Mouse (Mus musculus): ENCODE measurements around the gene Fam120b. TPM values are rescaled to one million over a fixed set of nuclear protein-coding genes. Genes with fewer than 3 reads are reported as not detected.
"Not testable (repeated sequence)": the region's sequence is repeated elsewhere in the genome, so short reads cannot be mapped to it uniquely, and the experiment has no call there.

Fam120b gene
- total and polyA plus RNA-seq, 3 experiments: 8.5 to 21.8 (median 19.8) TPM

DNA sequence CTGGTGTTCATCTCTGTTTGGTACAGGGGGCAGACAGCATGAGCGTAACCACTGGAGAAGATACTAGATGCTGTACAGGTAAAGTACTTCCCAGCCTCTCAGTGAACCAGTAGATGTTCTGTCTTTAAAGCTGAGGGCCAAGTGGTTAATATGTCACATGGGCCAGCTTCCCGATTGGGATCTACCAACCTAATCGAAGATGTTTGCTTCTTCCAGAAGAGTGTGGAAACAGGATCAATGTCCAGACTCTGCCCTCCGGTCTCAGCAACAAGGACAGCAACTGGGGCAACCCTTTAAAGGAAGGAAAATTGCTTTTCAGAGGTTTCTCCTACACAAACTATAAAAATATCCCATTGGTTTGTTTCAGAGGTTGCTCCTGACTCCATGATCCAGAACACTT is 35.5 kb downstream of the Fam120b start:
- DNase-seq: no peak

DNA sequence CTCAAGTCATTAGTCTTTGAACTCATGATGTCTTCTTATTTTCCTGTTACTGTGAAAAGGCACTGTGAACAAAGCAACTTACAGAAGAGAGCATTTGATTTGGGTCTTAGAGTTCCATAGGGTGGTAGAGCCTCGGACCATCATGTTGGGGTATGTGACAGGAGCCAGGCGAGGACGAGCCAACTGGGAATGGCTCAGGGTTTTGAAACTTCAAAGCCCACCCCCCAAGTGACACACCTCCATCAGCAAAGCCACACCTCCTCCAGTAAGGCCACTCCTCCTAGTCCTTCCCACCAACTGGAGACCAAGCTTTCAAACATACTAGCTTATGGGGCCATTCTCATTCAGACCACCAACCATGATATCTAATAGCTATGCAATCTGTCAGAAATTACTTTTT is 36.0 kb downstream of the Fam120b start:
- no peak for DNase-seq

DNA sequence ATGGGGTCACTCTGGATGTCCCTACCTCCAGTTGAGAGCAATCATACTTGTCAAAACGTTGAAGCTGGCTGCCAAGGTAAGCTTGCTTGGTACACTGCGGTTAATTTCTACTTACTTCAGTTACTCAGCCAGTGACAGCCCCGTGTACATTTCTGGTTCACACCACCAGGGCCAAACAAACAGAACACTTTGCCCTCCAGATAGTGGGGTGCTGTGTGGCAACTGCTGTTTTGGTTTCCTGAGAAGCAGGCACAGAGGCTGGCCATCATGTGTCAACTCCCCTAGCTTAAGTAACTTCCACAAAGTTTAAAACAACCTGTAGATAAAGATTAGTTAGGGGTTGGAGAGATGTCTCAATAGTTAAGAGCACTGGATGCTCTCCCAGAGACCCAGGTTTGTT is 38.7 kb downstream of the Fam120b start:
- DNase-seq: peak; percentile 12

DNA sequence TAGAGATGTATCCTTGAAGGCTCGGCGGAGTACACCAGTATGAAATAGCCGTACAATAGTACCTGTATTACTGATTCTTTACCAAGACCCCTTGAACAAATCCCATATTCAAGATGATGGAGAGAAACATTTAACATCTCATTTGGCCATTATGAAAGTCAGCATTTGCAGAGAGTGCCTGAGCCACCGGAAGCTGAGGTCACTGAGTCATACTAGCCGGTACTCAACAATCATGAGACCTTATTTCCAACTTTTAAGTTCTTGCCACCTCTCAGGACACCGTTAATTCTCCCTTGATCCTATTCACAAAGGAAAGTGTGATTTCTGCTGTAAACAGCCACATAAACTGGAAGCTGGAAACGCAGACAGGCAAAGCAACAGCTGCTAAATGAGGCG is 44.1 kb downstream of the Fam120b start:
- DNase-seq: no peak

DNA sequence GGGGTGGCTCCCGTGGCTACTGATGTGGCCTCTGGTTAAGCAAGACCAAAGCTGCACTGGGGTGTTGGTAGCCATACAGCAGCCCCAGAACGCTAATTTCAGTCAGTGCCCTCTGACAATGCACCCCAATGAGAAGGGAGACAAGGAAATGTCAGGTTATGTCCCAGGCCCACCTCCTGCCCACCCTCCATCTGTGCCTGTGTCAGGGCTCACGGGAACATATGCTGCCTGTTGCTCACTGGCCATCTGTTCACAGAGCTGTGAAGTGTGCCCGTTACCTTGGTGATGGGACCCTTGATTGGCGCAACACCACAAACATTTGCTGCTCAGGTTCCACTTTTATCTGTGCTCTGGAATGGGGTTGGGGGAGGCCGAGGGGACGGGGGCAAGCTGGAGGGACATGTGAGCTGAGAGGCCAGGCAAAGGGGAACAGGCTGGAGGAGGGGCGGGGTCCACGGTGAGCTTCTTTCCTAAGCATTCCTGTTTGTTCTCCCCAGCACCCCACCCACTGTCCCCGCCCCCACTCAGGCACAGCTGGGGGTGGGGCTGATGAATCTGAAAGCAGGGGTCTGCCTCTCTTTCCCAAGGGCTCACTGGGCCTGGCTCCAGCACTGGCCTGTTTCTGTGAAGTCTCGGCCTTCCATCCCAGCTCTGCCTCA is 44.6 kb downstream of the Fam120b start:
- no peak for DNase-seq

DNA sequence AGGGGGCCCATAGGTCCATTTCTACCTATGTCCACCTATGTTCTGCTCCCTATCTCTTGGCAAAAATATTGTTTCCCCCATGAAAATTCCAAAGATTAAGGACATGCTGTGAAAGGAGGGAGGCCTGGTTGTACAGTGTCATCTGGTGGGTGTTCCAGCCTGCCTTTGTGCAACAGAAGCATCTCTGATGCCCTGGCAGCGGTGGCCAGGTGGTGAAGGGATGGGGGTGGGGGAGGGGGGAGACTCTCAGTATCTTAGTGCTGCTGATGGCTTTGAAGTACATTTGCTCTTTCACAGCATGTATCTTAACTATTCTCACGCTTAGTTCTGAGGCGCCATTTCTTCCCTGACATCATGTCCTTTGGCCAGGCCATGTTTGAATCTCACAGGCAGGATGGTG is 49.4 kb downstream of the Fam120b start:
- no peak for DNase-seq

DNA sequence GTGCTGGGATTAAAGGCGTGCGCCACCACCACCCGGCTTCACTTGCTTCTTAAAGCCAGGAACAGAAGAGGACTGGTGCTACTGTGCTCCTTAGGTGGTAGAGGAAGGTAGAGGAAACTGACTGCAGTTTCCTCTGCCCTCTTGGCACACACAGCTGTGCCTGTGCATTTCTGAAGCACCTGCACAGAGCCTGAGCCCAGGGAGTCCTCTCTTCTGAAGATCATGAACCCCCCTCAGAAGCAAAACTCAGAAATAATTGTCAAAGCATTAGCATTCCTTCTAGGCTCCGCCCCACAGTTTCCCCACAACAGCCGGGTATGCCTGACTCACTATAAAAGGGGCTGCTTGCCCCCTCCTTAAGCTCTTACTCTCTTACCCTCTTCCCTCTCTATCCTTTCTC is 51.8 kb downstream of the Fam120b start:
- DNase-seq: no peak

DNA sequence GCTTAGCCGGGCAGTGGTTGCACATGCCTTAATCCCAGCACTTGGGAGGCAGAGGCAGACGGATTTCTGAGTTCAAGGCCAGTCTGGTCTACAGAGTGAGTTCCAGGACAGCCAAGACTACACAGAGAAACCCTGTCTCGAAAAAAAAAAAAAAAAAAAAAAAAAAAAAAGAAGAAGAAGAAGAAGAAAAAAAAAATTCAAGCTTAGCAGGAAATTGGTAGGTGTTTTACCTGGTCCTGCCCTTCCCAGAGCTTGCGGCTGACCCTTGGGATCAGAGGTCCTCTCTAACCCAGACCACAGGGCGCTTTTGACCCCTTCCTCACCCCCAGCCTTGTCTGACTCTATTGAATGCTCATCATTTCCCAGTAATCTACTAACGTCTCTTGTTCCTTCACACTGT is 53.1 kb downstream of the Fam120b start:
- not testable (repeated sequence) for DNase-seq

DNA sequence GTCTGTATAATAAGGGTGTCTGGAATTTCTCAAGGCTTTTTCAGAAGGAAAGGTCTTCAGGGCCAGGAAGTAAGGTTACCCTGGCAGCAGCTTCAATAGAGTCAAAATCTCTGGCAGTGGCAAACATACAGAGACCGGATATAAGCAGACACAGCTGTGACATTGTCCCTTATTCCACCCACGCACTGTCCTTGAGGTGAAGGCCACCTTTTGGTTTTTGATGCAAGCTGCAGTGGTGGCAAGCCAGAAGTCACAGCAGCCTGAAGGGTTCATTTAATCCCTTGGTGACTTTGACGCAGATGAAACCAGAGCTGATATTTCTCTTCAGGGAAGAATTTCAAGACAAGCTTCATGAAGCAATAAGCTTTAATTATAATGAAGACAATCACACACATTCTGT is 53.6 kb downstream of the Fam120b start:
- peak; percentile 79 for DNase-seq

DNA sequence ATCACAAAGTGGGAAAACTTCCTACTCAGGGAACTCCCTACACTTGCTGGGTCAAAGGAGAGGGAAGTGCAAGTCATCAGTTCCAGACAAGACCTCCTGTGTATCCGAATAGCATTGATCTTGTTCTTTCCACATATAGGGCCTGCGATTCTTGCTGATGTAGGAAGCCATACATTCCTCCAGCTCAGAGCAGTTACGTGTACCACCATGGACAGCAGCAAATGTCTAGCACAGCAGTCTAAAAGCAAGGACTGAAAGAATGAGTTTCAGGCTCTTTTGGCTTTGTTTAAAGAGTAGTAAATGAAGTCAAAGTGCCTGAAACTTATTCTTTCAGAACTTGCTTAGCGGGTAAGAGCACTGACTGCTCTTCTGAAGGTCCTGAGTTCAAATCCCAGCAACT is 59.2 kb downstream of the Fam120b start:
- no peak for DNase-seq

DNA sequence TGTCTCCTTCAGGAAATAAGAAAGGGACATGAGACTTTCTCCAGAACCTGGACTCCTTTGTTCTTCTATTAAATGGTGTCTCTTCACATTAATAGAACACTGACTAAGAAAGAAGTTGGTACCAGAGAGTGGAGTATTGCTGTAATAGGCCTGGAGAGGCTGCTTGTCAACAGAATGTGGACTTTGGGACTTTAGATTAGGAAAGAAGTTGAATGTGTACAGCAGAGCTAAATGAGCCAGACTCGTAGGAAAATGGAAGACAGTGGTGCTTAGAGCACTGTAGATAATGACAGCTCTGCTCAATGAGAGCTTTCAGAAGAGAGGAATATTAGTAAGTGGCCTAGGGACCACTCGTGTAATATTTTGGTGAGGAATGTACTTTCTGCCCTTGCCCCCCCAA is 60.6 kb downstream of the Fam120b start:
- DNase-seq: no peak

DNA sequence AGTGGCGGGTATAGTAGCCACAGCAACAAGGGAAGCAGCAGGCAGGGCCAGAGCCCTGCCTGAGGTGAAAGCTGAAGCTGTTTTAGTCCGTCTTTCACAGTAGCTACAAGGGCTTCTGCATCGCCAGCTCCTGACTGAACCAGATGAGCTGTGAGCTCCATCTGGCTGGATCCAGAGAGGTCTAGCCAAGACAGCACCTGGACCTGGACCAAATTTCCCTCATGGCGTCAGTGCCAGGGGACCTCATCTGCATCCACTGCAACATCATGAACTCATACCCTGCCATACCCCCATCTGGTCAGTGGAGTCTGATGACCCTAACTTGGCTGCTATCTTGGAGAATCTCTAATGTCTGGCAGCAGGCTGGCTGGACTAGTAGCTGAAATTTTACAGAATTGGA is 63.8 kb downstream of the Fam120b start:
- DNase-seq: no peak

DNA sequence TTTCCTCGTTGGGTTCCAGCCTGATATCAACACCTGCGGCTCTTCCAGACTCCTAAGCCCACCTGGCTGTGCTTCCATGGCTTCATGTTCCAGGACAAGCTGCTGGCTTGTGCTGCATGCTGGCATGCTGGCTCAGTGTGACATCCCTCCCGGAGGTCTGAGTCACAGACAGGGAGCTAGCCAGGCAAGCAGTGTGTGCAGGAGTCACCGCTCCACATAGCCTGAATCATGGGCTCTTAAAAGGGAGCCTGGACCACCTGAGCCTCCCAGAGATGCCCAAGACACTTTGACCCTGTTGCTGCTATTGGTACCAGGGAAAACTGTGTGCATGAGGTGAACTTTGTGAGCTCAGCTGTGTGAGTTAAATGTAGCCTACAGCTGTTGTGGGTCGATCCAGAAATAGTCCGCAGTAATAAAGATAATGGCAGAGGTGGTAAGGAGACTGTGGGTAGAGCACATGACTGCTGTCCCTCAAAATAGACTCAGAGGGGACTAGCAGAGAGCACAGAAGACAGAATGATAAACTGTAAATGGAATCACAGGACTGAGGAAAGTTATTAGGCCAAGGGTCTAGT is 66.0 kb downstream of the Fam120b start:
- DNase-seq: peak; percentile 12

DNA sequence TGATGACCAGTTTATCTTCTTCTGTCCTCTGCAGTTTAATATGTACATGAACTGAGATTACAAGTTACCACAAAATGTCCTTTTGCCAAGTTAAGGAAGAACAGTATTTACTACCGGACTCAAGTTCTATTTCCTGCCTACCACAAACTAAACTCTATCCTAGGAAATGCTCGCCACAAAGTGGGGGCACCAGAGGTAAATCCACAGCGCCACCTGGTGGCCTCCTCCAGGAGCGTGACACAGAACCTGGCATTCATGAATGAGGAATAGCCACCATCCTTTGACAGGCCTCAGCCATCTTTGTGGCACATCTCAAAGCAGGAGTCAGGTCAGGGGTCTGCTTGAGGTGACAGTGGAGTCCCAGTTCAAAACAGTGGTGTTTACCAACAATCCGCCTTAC is 71.7 kb downstream of the Fam120b start:
- DNase-seq: peak; percentile 60

DNA sequence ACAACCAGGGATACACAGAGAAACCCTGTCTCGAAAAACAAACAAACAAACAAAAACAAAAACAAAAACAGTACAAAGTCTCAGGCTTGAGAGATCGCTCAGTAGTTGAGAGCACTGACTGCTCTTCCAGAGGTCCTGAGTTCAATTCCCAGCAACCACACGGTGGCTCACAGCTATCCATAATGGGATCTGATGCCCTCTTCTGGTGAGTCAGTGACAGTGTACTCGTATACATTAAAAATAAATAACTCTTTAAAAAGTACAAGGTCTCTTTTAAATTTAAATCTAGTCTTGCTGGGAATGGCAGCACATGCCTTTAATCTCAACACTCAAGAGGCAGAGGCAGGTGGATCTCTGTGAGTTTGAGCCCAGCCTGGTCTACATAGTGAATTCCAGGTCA is 76.7 kb downstream of the Fam120b start:
- no peak for DNase-seq

Other genes starting within 250 kb of the Fam120b start
- gene Dll1, start 19.3 kb upstream of the Fam120b start, total RNA-seq (2021): 1 to 10 TPM; 4.2 to 4.6 TPM
- gene Dll1, start 19.3 kb upstream of the Fam120b start, polyA plus RNA-seq (2012; rRNA removed): 9.8 and 12.6 TPM in 2 replicates
- gene Psmb1, start 103.5 kb downstream of the Fam120b start, total RNA-seq (2021): 100 to 1,000 TPM; 156 to 176 TPM
- 26.0 and 29.3 TPM in 2 replicates for gene Psmb1, start 103.5 kb downstream of the Fam120b start, polyA plus RNA-seq (2012; rRNA removed)
- gene Tbp, start 103.7 kb downstream of the Fam120b start, total RNA-seq (2021): 10 to 100 TPM; 23.0 to 33.0 TPM
- 28.5 and 32.9 TPM in 2 replicates for gene Tbp, start 103.7 kb downstream of the Fam120b start, polyA plus RNA-seq (2012; rRNA removed)
- 10 to 100 TPM; 26.4 to 28.3 TPM for gene Pdcd2, start 131.1 kb downstream of the Fam120b start, total RNA-seq (2021)
- 48.7 and 61.9 TPM in 2 replicates for gene Pdcd2, start 131.1 kb downstream of the Fam120b start, polyA plus RNA-seq (2012; rRNA removed)
- 1 to 10 TPM; 4.0 to 6.9 TPM for gene Prdm9, start 168.2 kb downstream of the Fam120b start, total RNA-seq (2021)
- gene Prdm9, start 168.2 kb downstream of the Fam120b start, polyA plus RNA-seq (2012; rRNA removed): 0.98 and 1.2 TPM in 2 replicates

Measured in adrenal gland, adult 2 months (tissue).